Mouse (Mus musculus) ES-Bruce4 (cell line): Measurements from ENCODE around the gene Serpinb6a.

Experiments used
- CTCF ChIP-seq: IDR thresholded peaks from one replicate; pipeline ENCODE4 v1.8.1; 2011; ENCODE audit warnings: low read depth, low read length
- EP300 ChIP-seq: IDR thresholded peaks from 2 replicates; pipeline ENCODE4 v1.6.1; 2011; ENCODE audit warnings: low read depth, low read length; ENCODE audit not compliant: insufficient read depth
- POLR2A ChIP-seq: IDR thresholded peaks from one replicate; pipeline ENCODE4 v1.8.1; 2011; ENCODE audit warnings: low read length; ENCODE audit not compliant: insufficient read depth

DNA sequence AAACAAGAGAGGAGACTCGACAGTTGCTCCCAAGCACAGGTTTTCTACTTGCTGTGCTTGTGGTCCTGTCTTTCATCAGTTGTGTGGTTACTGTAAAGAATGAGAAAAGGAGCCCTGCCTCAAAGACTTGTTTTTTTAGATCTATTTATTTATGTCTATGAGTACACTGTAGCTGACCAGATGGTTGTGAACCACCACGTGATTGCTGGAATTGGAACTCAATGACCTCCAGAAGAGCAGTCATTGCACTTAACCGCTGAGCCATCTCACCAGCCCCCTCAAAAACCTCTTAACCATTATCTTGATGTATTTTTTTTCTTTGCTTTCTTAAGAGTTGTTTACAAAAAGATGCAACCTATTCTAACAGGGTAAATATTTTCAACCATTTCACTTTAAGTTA is 32.8 kb upstream of the Serpinb6a start:
- TF ChIP-seq CTCF: no peak
- TF ChIP-seq EP300: no peak
- no peak for TF ChIP-seq POLR2A
